Mouse (Mus musculus) adrenal gland, postnatal 4 days (tissue): Measurements from ENCODE around the gene Grk4. TPM values are rescaled to one million over a fixed set of nuclear protein-coding genes. Genes with fewer than 3 reads are reported as not detected.
"Not testable (repeated sequence)": the region's sequence is repeated elsewhere in the genome, so short reads cannot be mapped to it uniquely, and the experiment has no call there.

Experiments used
- DNase-seq, 2 experiments: peaks; one replicate each; pipeline ENCODE4 v3.0.0; 2021 to 2022; ENCODE audit warnings: low spot score in 2 of 2, mixed read lengths in 2 of 2
- microRNA-seq: library from miRNA; unstranded; fragments of <30 nt; microRNA quantifications from one replicate; pipeline ENCODE4 v1.2.0, GENCODE M21; 2021
- total RNA-seq, 2 experiments: library from RNA; stranded (reverse); gene quantifications; 2 replicates each; pipeline ENCODE4 v1.2.3; 2021

Gene Grk4
- total RNA-seq, 2 experiments from 2014 or later, result 4.0 to 4.3 TPM

GRCm38 (mm10) chr5:34695521-34695920 lies 35.3 kb downstream of the Grk4 start:
- DNase-seq, result no peak

- DNase-seq, result no peak
Measured at GRCm38 (mm10) chr5:34708436-34708835, 48.3 kb downstream of the Grk4 start.

- not testable (repeated sequence) for DNase-seq
Measured at GRCm38 (mm10) chr5:34714371-34714770, 54.2 kb downstream of the Grk4 start.

DNA sequence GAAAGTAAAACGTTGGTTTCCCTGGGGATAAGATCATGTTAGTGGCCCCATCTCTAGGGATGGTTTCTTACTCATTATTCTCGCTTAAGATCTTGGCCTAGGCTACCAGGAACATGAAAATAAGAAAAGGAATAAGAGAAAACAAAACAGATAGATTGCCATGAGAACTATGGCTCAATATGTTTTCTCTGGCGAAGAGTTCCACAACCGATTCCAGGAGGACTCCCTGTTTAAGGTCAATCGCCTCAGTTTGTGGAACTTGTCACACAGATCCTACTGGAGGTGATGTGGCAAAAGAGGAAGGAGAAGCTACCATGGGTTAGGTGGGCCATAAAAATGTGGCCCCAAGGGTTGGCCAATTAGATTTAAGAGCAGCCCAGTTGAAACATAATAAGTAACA lies 54.6 kb downstream of the Grk4 start:
- DNase-seq, result no peak

DNA sequence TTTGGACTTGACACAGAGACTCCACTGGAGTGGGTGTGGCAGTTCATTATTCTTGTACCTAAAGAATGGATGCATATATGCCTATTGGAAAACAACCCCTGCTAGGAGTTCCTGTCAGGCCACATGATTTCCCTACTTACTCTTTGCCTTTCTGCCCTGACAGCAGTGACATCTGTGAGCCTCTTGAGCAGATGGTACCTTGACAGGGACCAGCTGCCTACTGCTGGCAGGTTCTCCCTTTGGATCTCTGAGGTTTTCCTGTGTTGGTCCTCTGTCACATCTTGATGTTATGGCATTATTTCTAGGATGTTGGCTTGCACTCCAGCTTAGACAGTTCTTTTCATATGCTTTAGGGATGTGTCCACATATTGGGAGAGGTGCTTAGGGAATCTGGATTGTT lies 69.0 kb downstream of the Grk4 start:
- DNase-seq, result no peak

DNA sequence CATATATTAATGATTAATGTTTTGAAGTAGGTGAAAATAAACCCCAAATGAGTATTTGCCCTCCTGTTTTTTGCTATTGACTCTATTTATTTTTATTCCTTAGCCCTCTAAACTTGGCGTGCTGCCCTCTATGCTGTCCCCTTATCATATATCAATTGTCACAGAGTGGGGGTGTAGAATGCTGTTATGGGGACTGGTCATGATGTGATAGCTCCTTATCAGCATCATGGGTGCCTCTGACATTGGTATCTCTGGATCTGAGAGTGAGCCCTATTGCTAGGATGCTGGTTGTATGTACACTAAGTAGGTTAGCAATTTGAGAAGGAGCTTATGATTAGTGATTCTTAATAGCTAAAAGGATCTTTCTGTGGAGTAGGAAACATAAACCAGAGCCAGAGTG lies 70.1 kb downstream of the Grk4 start:
- DNase-seq, result no peak

- no peak for DNase-seq
Measured at GRCm38 (mm10) chr5:34751477-34751876, 91.3 kb downstream of the Grk4 start.

GRCm38 (mm10) chr5:34758762-34759161 lies 98.6 kb downstream of the Grk4 start:
- no peak for DNase-seq

DNA sequence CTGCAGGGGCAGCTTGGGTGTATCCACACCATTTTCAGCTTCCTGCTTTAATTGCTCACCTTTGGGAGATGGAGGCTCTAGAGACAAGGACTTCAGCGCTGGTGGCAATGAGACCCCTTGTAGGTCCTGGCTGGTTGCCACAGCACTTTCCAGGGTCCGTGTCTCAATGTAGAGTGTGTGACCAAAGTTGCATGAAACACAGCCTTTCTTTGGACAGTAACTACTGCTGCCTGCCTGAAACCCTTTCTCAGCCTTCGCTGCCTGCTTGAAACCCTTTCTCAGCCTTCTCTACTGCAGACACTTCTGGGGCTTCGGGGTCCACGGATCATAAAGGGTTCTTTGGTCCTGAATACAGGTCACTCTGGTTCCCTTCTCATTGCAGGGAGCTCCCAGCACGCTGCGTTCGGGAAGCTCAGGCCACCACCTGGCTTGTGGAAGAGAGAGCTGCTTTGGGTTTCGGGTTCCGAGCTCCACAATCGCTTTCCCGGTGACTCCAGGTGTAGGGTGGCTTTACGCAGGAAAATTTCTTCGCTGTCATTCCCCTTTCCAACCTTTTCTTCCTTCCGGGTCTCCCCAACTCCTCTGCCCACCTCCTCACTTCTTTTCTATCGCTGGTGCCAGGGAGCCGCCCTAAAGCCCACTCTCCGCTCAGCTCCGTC lies 100.8 kb downstream of the Grk4 start:
- peak in 1 of 2 experiments; percentile 13 for DNase-seq

DNA sequence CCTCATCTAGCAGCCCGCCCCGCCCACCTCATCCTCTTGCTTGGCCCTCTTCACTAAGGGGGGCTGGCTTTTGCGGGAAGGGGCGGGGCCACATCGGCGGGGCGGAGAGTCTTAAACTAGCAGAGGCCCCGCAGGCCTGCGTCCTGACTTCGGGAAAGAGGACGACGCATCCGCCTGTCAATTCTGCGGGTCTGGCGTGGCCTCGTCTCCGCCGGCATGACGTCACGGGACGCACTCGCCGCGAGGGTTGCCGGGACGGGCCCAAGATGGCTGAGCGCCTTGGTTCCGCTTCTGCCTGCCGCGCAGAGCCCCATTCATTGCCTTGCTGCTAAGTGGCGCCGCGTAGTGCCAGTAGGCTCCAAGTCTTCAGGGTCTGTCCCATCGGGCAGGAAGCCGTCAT lies 101.3 kb downstream of the Grk4 start, which contains the start of gene Htt:
Gene Htt, plus strand, starts transcription at position 232 of the 400 bp plus-strand sequence.
- peak; percentile 89 to 90 for DNase-seq

- peak in 1 of 2 experiments; percentile 19 for DNase-seq
Measured at GRCm38 (mm10) chr5:34761934-34762611, 101.9 kb downstream of the Grk4 start.

- DNase-seq, result no peak
Measured at GRCm38 (mm10) chr5:34771818-34772217, 111.6 kb downstream of the Grk4 start.

DNA sequence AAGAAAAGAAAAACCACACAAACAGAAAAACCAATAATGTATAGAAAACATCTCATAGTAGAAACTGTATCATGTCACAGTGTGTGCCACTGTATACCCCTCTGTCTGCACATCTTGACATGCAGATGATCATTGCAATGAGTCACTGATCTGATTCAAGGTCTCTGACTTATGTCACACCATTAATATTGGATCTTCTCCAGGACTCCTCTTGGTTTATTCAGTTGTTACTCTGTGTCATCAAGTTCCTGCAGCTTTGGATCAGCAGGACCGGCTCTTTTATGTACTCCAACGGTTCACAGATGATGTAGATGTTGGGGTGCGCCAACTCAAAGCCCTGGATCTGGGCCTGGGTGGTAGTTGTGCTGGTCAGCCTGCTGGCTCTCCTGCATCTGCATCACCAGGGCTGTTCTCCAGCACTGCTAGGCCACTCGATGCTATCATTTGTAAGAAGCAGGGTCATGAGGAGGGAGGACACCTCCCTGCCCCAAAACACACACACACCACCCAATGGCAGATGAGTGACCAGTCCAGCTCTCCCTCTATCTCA lies 112.6 kb downstream of the Grk4 start:
- DNase-seq, result no peak

DNA sequence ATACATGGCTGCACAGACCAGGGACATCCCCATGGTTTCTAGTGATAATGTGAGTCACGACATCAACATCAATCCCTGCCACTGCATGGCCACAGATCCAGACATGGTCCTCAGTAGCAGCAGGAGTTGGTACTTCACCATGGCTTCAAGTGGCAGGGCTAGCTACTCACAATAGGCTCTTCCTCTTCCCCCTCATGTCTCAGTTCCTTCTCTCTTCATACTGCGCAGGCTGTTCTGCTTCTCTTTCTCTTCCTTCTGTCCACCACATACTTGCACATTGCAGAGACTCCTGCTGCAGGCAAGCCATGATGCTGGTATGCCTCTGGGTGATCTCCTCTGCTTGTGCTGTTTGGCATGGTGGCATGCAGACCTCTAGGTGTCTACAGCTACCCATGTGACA lies 113.2 kb downstream of the Grk4 start:
- DNase-seq, result no peak

- DNase-seq, result no peak
Measured at GRCm38 (mm10) chr5:34785027-34785426, 124.8 kb downstream of the Grk4 start.

DNA sequence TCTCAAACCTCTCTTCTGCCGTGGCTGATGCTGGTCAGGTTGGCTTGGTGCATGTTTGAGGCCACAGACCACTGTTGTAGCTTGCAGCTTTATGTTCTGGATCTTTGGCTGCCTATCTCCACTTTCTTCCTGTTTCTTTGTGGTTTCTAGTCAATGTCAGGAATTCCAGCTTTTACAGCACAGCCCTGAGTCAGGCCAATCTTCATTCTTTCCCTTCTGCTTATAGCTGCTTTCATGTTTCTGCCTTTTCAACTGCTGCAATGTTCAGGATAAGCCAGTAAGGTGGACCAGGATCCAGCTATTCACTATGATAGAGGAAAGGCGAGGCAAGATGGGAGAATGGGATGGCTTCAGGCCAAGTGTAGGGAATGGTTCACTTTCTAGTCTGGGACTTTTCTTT lies 131.0 kb downstream of the Grk4 start:
- DNase-seq, result no peak

DNA sequence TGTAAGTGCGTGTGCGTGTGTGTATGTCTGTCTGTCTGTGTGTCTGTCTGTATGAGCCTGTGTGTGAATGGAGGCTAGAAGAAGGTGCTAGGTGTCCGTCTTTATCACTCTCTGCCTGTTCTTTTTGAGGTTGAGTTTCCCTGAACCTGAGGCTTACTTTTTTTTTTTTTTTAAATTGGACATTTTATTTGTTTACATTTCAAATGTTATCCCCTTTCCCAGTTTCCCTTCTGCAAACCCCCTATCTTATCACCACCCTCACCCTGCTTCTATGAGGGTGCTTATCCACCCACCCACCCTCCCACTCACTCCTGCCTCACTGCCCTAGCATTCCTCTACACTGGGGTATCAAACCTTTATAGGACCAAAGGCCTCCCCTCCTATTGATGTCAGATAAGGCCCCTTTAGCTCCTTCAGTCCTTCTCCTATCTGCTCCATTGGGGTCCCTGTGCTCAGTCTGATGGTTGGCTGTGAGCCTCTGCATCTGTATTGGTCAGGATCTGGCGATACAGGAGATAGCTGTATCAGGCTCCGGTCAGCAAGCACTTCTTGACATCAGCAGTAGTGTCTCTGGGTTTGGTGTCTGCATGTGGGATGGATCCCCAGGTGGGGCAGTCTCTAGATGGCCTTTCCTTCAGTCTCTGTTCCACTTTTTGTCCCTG lies 140.2 kb downstream of the Grk4 start:
- DNase-seq, result no peak

Small RNA genes within 50 kb of the gene (microRNA-seq; reads per million reads assigned to microRNA genes)
- gene Mir467g, result not detected

Other genes with a start within 250 kb of the Grk4 start
- gene Tnip2, start 146.4 kb upstream of the Grk4 start, total RNA-seq, result 10 to 100 TPM; 28.0 to 28.4 TPM
- 10 to 100 TPM; 10.7 to 14.5 TPM for gene Sh3bp2, start 134.5 kb upstream of the Grk4 start, total RNA-seq
- 100 to 1,000 TPM; 215 to 240 TPM for gene Add1, start 86.7 kb upstream of the Grk4 start, total RNA-seq
- gene Mfsd10, start 23.2 kb upstream of the Grk4 start, total RNA-seq, result 10 to 100 TPM; 77.7 to 83.0 TPM
- 10 to 100 TPM; 22.7 to 24.2 TPM for gene Nop14, start 231 bp upstream of the Grk4 start, total RNA-seq
- 10 to 100 TPM; 29.0 to 31.4 TPM for gene Htt, start 101.4 kb downstream of the Grk4 start, total RNA-seq
- gene Msantd1, start 247.6 kb downstream of the Grk4 start, total RNA-seq, result 1 to 10 TPM; 1.9 to 2.9 TPM